Mouse (Mus musculus) hindbrain, postnatal 0 days (tissue): ENCODE data around the gene Uba5. TPM values are rescaled to one million over a fixed set of nuclear protein-coding genes. Genes with fewer than 3 reads are reported as not detected.

Experiments
- ATAC-seq: fragments of 200-750 bp; cut with Nextera tagmentation; 2 replicates; pipeline ENCODE4 v1.8.0; 2017; ENCODE audit warnings: mild to moderate bottlenecking, moderate TSS enrichment, moderate library complexity
- DNase-seq: peaks from one replicate; pipeline ENCODE4 v3.0.0-alpha.2; 2015; ENCODE audit warnings: low spot score
- H3K27ac ChIP-seq: fragments of 300-500 bp; sonication (generic); 2 replicates; pipeline ENCODE4 v1.5.1; 2014; ENCODE audit warnings: mild to moderate bottlenecking
- H3K27me3 ChIP-seq: fragments of 300-500 bp; sonication (generic); 2 replicates; pipeline ENCODE4 v1.6.1; 2014; ENCODE audit warnings: low read length, mixed read lengths; ENCODE audit not compliant: insufficient read depth
- H3K36me3 ChIP-seq: fragments of 300-500 bp; sonication (generic); 2 replicates; pipeline ENCODE4 v1.6.1; 2014; ENCODE audit warnings: low read length, mixed read lengths; ENCODE audit not compliant: insufficient read depth
- H3K4me1 ChIP-seq: fragments of 300-500 bp; sonication (generic); 2 replicates; pipeline ENCODE4 v1.6.1; 2014; ENCODE audit warnings: antibody characterized with exemption, low read length, mixed read lengths; ENCODE audit not compliant: insufficient read depth
- H3K4me2 ChIP-seq: fragments of 300-500 bp; sonication (generic); 2 replicates; pipeline ENCODE4 v1.6.1; 2014; ENCODE audit warnings: low read depth, mild to moderate bottlenecking, low read length, moderate library complexity, mixed read lengths
- H3K4me3 ChIP-seq: fragments of 300-500 bp; sonication (generic); 2 replicates; pipeline ENCODE4 v1.5.1; 2014; ENCODE audit warnings: low read length
- H3K9ac ChIP-seq: fragments of 300-500 bp; sonication (generic); replicated peaks from 2 replicates; pipeline ENCODE4 v1.6.1; 2014; ENCODE audit warnings: mild to moderate bottlenecking, low read length, moderate library complexity, mixed read lengths
- H3K9me3 ChIP-seq: fragments of 300-500 bp; sonication (generic); 2 replicates; pipeline ENCODE4 v1.6.1; 2016; ENCODE audit warnings: low read length, mixed read lengths
- CTCF ChIP-seq: IDR thresholded peaks from 2 replicates; pipeline ENCODE4 v1.5.1; 2016; ENCODE audit warnings: antibody characterized with exemption, control low read depth, low read depth
- WGBS: fragments of 180-500 bp; shearing (Covaris S2); extraction: QIAGEN DNeasy Blood & Tissue Kit; methylation state at CpG from one replicate; pipeline ENCODE4 v1.1.7; 2014; 5-methylcytosine and 5-hydroxymethylcytosine counted together
- polyA plus RNA-seq: library from polyadenylated mRNA; unstranded; fragments of >200 nt; fragmentation: Nextera tagmentation; extraction: Ambion mirVana; gene quantifications from 2 replicates; pipeline ENCODE4 v1.2.1, GENCODE M21; 2015
- total RNA-seq: library from RNA; depleted of rRNA; stranded (reverse); fragments of >200 nt; gene quantifications from 2 replicates; pipeline ENCODE4 v1.2.3, GENCODE M21; 2014

Gene Uba5
- total and polyA plus RNA-seq, 2 experiments from 2014 or later: 54.2 to 71.7 TPM

DNA sequence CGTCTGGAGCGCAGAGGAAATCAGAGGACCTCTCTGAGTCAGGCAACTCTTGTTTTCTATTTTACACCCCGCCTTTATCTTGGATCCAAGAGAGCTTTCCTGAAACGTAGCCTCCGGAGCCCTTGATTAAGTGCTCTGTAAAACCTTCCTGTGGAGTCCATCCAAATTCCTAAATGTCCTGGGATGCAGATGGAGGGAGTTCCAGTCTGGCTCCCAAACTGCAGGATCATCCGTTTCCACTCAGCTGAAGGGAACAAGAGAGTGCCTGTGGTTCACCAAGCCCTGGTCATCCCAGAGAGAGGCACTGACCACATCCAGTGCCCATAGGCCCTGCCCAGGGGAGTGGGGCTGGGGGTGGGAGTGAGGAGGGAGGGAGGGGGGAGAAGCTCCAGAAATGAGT lies 39.4 kb upstream of the Uba5 start:
- Histone ChIP-seq H3K4me2 (no peak overlapping the region), H3K9me3 (no peaks in the 10 kb centered on the region), H3K36me3 (no peaks in the 10 kb centered on the region), H3K27me3 (no peaks in the 10 kb centered on the region), H3K27ac (no peak overlapping the region), H3K9ac (no peak overlapping the region), H3K4me1 (no peaks in the 10 kb centered on the region), H3K4me3 (no peak overlapping the region)
- no peak for TF ChIP-seq CTCF
- WGBS: 36% methylated on average over 6 of the region's 6 CpGs
- no peak for ATAC-seq
- DNase-seq: no peak

DNA sequence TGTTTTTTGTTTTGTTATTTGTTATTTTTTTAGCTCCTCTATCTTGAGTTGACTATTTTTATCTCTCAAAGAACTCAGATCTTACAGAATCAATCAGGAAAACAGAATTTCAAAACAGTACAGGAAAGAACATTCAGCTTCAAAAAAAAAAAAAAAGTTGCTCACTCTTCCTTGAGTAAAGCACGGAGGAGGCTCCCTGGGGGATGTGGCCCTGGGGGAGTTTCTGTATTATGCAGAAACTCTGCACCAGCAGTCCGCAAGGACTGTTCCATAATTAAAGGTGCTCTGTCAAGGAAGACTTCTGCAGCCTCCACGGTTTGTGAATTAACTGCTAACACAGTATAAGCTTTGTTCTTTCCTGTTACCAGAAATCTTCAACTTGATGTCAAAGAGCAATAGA lies 38.5 kb upstream of the Uba5 start:
- H3K9ac ChIP-seq: no peak overlapping the region
- DNase-seq (no peak), ATAC-seq (no peak)
- WGBS: 33% methylated on average over 3 of the region's 3 CpGs
- no peak overlapping the region for H3K4me2 ChIP-seq
- no peaks in the 10 kb centered on the region; the same call in 1 of the 2 replicates for H3K36me3 ChIP-seq
- no peak for TF ChIP-seq CTCF
- H3K4me3 ChIP-seq: no peak overlapping the region
- no peaks in the 10 kb centered on the region for H3K9me3 ChIP-seq
- H3K27ac ChIP-seq: no peak overlapping the region
- H3K27me3 ChIP-seq: no peaks in the 10 kb centered on the region
- H3K4me1 ChIP-seq: no peaks in the 10 kb centered on the region

DNA sequence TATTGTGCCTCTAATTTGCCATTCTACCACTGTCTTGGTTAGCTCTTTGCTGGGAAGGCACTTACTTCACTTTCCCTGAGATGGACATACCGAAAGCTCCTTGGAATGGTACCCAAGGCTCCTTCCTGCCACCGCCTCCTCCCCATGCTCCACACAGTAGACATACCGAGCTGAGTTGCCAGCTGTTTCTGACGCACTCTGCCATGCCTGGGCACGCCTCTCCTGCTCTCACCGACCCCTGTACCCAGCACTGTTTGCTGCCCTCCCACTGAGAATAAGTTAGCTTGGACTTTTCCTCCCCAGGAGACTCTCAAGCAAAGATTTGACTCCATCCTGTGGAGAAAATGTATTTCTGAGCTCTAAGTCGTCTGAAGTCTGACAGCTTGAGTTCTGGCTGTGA lies 37.9 kb upstream of the Uba5 start:
- 51% methylated on average over 7 of the region's 7 CpGs for WGBS
- H3K4me2 ChIP-seq: no peak overlapping the region
- no peaks in the 10 kb centered on the region for H3K4me1 ChIP-seq
- TF ChIP-seq CTCF: no peak
- no peaks in the 10 kb centered on the region; the same call in 1 of the 2 replicates for H3K36me3 ChIP-seq
- H3K9ac ChIP-seq: no peak overlapping the region
- DNase-seq (no peak), ATAC-seq (no peak)
- H3K27ac ChIP-seq: no peak overlapping the region
- H3K4me3 ChIP-seq: no peak overlapping the region
- no peaks in the 10 kb centered on the region for H3K27me3 ChIP-seq
- no peaks in the 10 kb centered on the region for H3K9me3 ChIP-seq

DNA sequence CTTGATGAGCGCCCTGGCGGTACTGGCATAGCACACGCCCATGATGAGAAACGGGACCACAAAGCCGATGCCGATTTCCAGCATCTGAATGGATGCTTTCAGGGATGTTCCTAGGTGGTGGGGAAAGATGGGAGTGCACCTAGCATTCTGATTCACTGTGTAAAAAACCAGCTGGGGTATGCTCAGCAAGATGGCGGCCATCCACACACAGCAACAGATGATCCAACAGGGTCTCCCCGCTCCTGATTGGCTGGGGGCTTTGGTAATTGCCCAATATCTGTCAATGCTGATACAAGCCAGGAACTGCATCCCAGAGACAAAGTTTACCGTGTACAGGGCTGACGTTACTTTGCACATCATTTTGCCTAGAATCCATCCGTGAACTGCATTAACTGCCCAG lies 36.1 kb upstream of the Uba5 start:
- 95% methylated on average over 11 of the region's 11 CpGs for WGBS
- no peak for TF ChIP-seq CTCF
- DNase-seq (no peak), ATAC-seq (no peak)
- H3K4me2 ChIP-seq: no peak overlapping the region
- no peaks in the 10 kb centered on the region for H3K27me3 ChIP-seq
- H3K36me3 ChIP-seq: no peaks in the 10 kb centered on the region; the same call in 1 of the 2 replicates
- no peak overlapping the region for H3K4me3 ChIP-seq
- no peak overlapping the region for H3K9ac ChIP-seq
- H3K9me3 ChIP-seq: no peaks in the 10 kb centered on the region
- H3K27ac ChIP-seq: no peak overlapping the region
- H3K4me1 ChIP-seq: no peaks in the 10 kb centered on the region

DNA sequence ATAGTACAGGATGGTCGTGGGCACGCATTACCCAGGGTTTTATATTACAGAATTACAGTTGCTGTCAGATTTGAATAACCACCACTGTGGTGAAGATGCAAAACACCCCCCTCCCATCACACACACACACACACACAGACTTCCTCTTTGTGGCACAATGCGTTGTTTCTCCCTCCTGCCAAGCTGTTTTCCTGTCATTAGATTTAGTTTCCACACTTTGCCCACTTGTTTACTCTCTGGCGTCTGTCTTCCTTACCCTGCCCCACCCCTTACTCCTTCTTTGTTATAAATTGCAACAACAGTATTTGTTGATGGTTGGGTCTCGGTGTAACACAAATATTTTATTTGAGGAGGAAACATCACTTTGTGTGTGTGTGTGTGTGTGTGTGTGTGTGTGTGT lies 35.3 kb upstream of the Uba5 start:
- Histone ChIP-seq H3K4me3 (no peak overlapping the region), H3K4me1 (no peaks in the 10 kb centered on the region), H3K36me3 (no peaks in the 10 kb centered on the region; the same call in 1 of the 2 replicates), H3K4me2 (no peak overlapping the region), H3K27me3 (no peaks in the 10 kb centered on the region), H3K9me3 (no peaks in the 10 kb centered on the region), H3K27ac (no peak overlapping the region), H3K9ac (no peak overlapping the region)
- WGBS: 75% methylated on average over 5 of the region's 5 CpGs
- no peak for ATAC-seq
- TF ChIP-seq CTCF: no peak
- DNase-seq: no peak

DNA sequence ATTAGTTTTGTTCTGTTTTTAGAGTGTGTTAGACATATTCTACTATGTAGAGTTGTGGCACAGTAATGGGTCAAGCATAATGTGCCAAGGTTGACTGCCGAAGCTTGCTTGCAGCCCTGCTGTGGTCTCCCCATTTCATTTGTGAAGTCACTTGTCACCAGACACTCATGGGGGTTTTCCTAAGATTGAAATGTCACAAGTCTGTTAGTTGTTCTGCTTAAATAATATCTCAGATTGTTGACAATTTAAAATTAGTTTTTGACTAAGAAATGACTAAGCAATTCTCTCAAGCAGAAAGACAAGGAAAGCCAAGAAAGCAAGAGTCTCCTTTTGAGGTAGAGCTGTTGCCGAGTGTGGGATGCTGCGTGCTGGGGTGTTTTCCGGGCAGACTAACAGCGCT lies 30.0 kb upstream of the Uba5 start:
- Histone ChIP-seq H3K9ac (no peak overlapping the region), H3K4me1 (no peaks in the 10 kb centered on the region), H3K27ac (no peak overlapping the region), H3K27me3 (no peaks in the 10 kb centered on the region), H3K36me3 (no peaks in the 10 kb centered on the region; the same call in 1 of the 2 replicates), H3K4me2 (no peak overlapping the region), H3K4me3 (no peak overlapping the region), H3K9me3 (no peaks in the 10 kb centered on the region)
- TF ChIP-seq CTCF: no peak
- 90% methylated on average over 5 of the region's 5 CpGs for WGBS
- DNase-seq (no peak), ATAC-seq (no peak)

DNA sequence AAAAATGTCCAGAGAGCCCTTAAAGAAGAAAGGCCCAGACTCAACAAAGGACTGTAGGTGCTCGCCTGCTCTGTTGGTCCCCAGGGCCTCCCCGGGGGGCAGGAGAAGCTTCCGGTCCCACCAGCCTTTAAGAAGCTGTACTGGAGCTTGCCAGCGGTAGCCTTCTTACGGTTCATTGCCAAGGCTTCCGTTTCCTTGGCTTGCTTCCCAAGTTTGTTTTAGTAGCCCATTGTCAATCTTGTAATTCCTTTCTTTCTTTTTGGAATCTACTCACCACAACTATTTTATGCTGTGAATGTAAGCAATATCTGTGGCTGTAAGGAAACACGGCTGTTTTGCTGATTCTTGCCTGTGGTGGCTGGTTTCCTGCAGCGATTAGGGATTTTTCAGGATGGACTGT lies 25.6 kb upstream of the Uba5 start:
- 34% methylated on average over 8 of the region's 8 CpGs for WGBS
- no peak for ATAC-seq

More for the DNA sequence above, 25.6 kb upstream of the Uba5 start:
- Histone ChIP-seq H3K27me3 (no peaks in the 10 kb centered on the region), H3K9me3 (no peaks in the 10 kb centered on the region), H3K9ac (no peak overlapping the region), H3K4me1 (no peaks in the 10 kb centered on the region), H3K27ac (peak overlapping the region; percentile 23), H3K36me3 (peaks cover 7% of the 10 kb centered on the region), H3K4me3 (no peak overlapping the region), H3K4me2 (no peak overlapping the region)
- peak; percentile 35 for DNase-seq
- TF ChIP-seq CTCF: no peak
